Mouse (Mus musculus) bone marrow, adult 2 months (tissue): ENCODE results near the gene Col4a1.

ENCODE experiments used
- CTCF ChIP-seq: fragments of 200-500 bp; IDR thresholded peaks from 2 replicates; pipeline ENCODE4 v1.5.1; 2011; ENCODE audit warnings: low read length, control low read depth; ENCODE audit not compliant: control insufficient read depth, insufficient read depth
- POLR2A ChIP-seq: fragments of 200-500 bp; IDR thresholded peaks from 2 replicates; pipeline ENCODE4 v1.6.1; 2011; ENCODE audit warnings: low read depth, mild to moderate bottlenecking, control low read depth, low read length, borderline replicate concordance; ENCODE audit not compliant: control insufficient read depth

DNA sequence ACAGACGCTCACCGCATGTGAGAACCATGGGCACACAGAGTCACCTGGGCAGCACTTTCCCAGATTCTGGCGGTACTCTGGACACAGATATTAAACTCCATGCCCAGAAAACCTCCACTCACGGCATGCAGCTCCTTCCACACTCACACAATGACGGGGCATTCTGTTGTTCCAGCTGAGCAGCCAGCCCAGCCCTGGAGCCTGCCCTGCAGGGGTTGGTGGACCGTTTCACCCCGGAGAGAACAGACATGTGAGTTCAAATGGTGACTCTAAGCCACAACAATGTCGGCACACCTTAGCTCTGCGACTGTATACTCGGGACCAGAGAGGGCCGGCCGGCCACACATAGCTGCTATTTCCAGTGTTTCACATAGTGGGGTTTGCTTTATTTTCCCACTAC, 130.0 kb downstream of the Col4a1 start:
- TF ChIP-seq CTCF = no peak
- TF ChIP-seq POLR2A = no peak
